Mouse (Mus musculus) embryonic fibroblast, embryonic 13.5 days (primary cell): ENCODE measurements around the gene Zdhhc24.

ENCODE experiments used
- CTCF ChIP-seq: IDR thresholded peaks from 2 replicates; pipeline ENCODE4 v1.5.1; 2011; ENCODE audit warnings: mild to moderate bottlenecking, control low read depth, low read length, moderate library complexity, borderline replicate concordance; ENCODE audit not compliant: insufficient read depth
- POLR2A ChIP-seq: IDR thresholded peaks from 2 replicates; pipeline ENCODE4 v1.6.1; 2011; ENCODE audit warnings: low read depth, mild to moderate bottlenecking, control low read depth, low read length, moderate library complexity

- TF ChIP-seq POLR2A (no peak), CTCF (no peak)
Measured at GRCm38 (mm10) chr19:4889791-4890190, 11.3 kb downstream of the Zdhhc24 start.
